Mouse (Mus musculus): ENCODE data around the gene Bahd1.

Bahd1 gene

DNA sequence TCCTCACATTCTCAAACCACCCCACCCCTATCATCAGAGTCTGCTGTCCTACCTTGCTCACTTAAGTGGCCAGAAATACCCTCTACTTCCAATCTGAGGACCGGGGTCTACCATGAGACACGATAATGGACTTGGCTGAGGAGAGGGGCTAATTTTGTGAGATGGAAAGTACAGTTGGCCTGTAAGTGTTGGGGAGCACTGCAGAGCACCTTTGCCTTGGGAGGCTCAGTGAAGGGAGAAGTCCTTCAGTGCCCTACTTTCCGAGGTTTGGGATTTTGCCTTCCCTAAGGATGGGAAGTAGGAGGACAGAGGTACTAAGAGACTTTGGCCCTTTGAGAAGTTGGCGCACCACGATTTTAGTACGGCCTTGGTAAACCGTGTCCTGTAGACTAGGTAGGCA, 871 bp upstream of the Bahd1 start:
- no peak for DNase-seq

DNA sequence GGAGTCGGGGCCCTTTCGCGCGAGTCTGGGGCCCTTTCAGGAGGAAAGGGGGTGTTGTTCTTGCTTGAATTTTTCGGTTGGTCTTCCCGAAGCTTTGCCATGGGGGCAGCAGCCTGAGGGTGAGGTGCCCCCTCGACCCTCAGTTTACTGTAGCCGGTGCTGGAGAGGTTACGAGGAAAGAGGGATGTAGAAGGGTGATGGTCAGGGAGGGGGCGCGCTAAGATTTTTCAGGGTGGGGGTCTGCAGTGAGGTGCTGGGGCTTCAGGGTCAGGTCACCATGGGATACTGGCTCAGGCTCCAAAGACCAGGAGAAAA, 606 bp downstream of the Bahd1 start:
- DNase-seq, result no peak

DNA sequence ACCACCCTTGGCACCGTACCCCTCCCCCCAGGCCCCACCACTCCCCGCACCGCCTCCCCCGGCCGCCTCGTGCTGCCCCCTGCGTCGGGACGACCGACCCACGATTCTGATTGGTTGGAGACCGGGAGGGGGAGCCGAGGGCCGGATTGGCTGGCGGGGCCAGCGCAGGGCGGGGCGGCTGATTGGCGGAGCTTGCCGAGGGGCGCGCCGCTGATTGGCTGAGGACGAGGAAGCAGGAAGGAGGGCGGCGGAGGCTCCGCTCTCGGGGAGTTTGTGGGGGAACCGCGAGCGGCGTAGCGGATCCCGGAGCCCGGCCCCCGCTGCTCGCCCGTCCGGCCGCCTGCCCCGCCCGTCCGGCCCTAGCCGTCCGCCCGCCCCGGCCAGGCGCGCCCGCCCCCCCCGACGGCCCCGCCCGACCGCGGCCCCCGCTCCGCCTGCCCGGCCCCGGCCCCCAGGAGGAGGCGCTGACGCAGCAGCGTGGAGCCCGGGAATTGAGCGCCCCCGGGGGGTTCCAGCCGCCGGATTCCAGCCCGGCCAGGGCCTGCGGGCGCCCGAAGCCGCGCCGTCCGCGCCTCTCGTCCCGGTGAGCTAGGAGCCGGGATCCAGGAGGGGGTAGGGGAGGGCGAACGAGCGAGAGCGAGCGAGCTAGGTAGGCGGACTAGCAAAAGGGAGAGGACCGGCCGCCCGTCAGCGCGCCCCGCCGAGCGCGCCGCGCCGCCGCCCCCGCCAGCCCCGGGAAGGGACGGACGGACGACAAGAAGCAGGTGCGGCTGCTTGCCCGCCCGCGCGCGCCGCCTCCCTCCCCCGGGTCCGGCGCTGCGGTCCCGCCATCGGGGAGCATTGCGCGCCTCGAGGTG, 1.2 kb downstream of the Bahd1 start:
- DNase-seq, result peak; percentile 98

DNA sequence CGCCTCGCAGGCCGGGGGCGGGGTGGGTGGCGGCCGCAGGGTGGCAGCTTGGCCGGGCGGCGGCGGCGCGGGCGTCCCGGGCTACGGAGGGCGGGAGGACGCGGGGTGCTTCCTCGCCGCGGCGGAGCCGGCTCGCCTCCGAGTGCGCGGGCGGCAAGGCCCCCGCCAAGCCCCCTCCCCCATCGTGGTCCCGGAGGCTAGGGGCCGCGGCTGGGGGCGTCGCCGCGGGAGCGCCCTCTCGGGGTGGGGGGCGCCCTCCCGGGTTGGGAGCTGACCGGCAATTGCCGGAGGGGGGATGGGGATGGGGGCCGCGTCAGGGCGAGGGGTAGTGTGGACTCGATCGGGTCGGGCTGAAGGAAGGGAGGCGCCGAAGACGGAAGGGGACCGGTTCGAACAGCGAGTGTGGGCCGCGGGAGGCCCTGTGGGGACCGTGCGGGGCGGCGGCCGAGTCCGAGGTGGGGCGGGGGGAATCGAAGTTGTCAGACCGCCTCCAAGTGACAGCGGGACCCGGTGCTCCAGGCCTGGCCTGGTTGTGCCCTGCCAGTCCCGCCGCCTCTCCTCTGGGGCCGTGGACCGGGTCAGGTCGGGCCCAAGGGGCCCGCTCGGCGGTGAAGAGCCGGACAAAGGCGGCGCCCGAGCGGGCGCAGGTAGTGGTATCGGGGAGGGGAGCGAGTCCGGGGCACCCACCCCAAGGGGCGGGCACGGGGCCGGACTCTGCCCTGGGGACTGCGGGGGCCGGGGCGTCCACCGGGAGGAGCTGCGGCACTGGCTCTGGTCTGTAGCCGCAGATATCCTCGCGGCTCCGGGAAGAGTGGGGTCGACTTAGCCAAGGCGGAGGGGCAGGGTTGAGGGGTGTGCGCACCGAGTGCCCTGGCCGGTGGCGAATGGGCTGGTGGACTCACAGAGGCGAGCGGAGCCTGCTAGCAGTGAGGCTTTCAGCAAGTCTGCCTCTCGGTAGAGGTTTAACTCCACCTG, 2.2 kb downstream of the Bahd1 start:
- DNase-seq, result peak; percentile 55 to 61

DNA sequence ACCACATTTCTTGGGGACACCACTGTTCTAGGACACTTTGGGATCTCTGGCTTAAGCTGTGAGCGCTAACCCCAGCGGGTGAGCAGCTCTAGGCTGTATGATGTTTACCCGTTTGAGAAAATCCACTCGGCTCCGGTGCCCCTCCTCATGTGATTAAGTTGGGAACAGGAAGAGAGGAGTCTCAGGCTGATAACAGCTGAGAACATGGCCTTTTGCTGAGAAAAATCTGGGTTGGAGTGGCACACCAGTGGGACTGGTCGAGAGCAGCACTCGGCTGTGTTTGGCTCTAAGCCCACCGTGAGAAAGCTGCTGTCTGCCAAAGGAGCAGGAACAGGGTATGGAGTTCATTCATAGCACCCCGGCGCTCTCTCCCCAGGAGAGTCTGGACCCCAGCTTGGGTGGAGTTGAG, 3.2 kb downstream of the Bahd1 start:
- peak; percentile 67 to 72 for DNase-seq

DNA sequence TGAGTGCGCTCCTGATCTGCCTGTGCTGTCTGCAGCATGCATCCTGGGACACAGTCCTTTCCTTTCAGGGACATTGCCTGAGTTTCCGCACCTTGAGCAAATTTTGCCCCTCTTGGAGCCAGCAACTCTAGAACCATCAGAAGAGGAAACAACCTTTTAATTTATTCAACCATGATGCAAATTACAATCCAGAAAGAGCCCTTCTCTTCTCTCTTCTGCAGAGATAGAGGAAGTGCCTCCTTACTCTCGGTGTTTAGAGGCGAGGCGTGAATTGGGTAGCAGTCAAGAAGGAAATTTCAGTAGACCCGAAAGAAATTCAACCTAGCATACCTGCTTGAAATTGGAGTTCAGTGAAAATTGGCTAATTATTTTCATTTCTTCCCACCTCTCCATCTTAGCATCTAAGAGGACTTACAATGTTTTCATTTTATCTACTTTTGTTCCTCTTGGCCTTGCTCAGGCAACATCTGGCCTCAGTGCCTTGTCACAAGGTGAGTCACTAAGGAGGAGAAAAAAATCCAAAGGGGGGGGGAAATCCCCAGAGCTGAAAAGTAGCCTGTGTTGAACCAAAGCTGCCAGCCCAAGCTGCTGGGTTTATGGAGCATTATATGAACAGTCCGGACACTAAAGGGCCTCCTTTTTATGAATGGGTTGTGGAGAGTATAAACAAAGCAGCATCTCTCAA, 5.4 kb downstream of the Bahd1 start:
- no peak for DNase-seq

DNA sequence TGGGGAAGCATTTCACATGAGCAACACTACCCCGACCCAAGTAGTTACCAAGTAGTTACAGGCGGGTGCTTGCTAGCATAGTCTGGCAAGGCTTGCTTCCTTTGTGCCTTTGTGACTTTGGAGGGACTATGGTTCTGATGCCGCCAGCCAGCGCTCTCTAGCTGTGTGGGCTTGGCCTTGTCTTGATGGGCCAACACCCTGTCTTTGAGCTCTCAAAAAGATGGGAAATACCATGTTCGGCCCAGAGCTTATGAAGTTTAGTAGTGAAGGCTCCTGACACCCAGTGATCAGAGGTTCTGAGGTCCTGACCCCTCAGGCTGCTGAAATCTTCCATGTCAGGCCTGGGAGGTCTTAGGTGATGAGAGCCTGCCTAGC, 5.9 kb downstream of the Bahd1 start:
- DNase-seq, result no peak

DNA sequence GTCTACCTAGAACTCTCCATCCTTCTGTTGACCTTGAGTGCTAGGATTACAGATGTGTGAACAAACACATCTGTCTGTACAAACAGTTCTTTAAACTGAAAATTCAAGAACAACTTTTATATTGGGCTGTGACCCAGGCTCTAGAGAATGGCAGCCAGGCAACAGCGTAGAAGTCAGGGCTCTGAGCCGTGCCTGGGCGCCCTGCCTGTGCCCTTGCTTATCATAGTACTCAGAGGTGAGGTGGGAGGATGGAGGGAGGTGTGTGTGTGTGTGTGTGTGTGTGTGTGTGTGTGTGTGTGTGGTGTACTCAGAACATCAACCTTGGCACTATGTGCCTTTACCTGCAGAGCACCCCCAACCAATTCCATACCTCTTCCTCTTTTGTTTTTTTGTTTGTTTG, 7.6 kb downstream of the Bahd1 start:
- DNase-seq, result no peak

DNA sequence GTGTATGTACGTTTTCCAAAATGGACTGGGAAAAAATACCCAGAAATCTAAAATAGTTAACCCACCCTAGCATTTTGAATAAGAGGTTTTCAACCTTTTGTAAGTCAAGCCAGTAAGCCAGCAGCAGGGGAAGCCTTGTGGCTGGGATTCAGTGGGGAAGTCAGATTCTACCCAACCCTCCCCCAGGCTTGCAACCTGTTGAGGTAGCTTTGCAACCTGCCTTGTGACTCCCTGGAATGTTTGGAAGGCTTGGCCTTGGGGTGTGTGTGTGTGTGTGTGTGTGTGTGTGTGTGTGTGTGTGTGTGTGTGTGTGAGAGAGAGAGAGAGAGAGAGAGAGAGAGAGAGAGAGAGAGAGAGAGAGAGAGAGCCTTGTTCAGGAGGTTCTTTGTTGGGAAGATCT, 9.0 kb downstream of the Bahd1 start:
- no peak for DNase-seq

DNA sequence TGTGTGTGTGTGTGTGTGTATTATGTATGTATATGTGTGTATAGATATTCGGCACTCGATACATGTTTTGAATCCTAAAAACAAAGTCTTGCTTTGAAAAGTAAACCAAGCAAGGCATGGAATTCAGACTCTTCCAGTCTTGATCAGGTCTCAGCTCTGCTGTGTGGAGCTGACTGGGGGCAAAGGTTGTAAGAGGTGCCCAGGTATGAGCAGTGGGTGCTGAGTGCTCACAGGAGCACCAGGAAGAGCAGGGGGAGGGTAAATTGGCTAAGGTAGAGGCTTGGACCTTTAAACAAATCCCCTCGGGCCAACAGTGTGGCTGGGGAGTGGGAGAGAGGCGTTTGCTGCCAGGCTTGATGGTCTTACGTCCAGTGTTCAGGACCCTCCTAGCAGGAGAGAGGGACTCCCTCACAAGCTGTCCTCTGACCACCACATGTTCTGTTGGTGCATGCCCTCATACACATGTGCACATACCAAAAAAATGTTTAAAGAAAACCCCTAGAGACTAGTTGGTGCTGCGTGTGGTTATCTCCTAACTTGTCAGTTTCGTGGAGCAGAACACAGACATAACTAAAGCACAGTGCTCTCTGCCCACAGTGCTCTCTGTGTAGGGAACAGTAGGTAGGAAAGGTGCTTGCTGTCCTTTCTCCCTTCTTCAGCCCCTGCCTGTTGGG, 10.6 kb downstream of the Bahd1 start:
- no peak for DNase-seq

DNA sequence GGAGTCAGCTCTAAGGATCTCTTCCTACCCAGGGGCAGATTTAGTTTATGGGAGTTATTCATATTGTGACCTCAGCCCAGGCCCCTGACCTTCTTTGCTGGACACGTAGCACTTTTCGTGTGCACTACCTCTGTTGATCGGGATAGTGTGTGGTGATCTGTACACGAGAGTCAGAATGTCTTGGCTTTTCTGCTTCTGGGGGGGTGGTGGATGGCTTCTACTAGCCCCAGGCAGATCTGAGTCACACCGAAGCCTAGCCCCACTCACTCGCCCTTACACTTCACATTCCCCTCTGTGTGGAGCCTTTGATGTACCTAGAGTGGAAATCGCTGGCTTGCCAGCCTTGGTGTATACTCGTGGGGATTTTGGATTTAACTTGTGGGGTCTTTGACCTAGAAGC, 12.5 kb downstream of the Bahd1 start:
- DNase-seq, result no peak

DNA sequence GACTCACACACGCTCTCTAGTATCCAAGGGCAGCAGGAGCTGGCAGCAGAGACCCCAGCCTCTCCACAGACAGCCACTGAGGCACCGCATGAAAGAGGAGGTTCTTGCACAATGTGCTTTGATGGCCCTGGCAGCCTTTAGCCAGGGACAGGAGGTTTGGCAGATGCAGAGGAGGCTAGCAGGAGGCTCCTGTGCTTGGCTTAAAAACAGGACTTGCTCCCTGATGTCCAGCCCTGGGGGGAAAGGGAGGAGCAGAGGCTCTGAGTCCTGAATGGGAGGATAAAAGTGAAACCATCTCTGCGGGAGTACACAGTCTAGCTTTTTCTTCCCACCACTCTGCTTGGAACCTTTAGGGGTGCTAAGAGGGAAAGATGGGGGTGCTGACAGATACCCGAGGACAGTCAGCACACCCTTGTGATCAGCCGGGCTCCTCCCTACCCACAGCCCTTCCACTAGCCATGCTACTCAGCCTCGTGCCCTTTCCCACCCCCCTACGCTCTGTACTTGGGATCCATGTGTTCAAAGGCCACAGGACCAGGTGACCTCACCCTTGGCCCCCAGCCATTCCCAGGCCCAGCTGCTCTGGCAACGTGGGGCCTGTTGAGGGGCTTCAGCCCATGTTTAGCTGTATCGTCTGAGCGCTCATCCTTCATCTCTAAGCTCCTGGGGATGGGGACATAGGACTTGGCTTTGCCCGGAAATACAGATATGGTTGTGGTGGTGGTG, 13.5 kb downstream of the Bahd1 start:
- DNase-seq, result peak; percentile 59 to 66

DNA sequence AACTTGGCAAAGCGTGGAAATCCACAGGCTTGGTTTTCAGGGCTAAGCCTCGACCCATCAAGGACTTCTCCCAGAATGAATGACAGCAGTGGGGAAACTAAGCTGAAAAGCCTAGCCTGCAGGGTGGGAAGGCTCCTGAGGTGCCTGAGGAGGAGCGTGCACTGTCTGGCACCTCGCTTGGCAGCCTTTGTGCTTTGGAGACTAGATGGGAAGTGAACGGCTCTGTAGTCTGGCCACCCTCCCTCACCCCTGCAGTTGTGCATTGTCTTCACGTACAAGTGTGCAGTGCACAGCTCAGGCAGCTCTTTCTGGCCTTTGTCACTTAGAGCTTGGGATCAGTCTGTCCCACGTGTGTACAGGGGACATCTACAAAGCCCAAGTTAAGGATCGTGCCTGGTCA, 14.5 kb downstream of the Bahd1 start:
- DNase-seq, result no peak

DNA sequence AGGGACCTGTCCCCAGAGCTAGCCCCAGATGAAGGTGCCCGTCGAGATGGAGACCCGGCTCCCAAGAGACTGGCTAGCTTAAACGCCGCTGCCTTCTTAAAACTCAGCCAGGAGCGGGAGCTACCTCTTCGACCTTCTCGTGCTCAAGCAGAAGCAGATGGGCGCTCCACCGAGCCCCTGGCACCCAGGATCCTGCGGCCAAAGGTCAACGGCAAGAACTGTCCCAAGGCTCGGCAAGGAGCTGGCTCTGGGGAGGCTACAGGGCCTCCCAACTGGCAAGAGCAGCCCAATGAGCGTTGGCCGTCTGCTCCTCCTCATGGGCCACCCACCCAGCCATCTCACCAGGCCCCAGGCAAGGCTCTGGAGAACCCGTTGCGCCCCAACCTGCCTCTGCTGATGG, 16.3 kb downstream of the Bahd1 start:
- no peak for DNase-seq

DNA sequence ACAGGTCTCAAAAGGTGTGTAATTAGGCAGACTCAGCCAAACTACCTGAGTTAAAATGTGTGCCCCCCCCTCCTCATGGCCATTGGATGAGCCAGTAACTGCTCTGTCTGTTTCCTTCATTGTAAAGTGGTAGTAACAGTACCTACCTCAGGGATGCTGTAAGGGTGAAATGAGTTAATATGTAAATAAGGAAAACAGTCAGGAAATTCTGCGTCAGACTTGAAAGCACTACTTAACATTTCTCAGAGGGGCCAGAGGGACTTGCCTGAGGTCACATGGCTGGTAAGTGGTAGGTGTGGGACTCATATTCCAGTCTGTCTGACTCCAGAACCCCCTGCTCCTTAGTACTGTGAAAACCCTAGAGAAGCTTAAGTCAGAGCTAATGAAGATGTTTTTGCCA, 18.4 kb downstream of the Bahd1 start:
- no peak for DNase-seq

DNA sequence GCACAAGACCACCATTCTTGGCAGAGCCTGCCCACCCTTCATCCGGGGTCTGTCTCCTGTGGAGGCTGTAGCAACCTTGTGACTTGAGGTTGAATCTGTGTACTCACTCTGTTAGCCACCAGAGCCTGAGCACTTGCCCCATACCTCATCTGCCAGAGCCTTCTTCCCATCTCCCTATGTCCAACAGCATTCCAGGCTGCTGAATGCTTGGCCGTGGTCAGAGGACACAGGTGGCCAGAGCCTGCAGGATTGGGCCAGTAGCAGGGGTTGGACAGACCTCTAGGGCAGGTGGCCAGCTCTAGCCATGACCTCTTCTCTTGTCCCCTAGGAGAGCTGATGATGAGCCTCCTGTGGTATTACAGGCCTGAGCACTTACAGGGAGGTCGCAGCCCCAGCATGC, 20.3 kb downstream of the Bahd1 start:
- DNase-seq, result no peak

DNA sequence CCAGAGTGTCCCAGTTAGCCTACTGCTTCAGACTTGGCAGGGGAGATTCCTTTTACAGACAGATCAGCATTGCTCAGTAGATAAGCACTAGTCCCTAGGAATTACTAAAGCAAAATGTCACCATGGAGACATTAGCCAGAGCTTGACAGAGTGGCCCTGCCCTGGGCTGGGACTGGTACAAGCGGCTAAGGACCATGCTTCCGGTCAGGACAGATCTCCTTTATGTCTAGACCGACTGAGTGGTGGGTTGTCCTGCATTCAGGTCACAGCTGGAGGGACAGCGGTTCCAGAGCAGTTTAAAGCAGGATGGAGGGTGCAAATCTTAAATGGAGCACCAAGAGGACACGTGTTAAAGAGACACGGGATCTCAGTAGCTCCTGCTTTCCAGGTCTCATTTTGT, 25.8 kb downstream of the Bahd1 start:
- no peak for DNase-seq

DNA sequence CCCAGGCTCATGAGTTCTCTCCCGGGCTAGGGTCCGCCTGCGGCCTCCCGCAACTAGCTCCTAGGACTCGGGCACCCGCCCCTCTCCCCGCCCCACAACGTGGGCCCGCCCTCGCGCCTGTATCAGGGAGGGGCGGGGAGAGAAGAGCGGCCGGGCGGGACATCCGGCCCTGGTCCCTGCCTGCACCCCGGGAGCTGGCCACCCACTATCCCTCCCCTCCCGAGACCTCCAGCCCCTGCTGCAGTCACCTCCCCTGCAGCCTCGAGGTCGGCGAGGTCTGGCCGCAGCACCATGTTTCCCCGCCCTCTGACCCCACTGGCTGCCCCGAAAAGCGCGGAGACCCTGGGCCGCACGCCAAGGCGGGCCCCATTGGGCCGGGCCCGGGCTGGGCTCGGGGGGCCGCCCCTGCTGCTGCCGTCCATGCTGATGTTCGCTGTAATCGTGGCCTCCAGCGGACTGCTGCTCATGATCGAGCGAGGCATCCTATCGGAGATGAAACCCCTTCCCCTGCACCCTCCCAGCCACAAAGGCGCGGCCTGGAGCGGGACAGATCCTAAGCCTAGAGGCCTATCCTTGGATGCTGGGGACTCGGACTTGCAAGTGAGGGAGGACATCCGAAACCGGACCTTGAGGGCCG, 26.3 kb downstream of the Bahd1 start, which contains the start of gene Chst14:
Gene Chst14 (plus strand): TSS at position 136 of the 637 bp plus-strand sequence.
- peak; percentile 42 for DNase-seq

DNA sequence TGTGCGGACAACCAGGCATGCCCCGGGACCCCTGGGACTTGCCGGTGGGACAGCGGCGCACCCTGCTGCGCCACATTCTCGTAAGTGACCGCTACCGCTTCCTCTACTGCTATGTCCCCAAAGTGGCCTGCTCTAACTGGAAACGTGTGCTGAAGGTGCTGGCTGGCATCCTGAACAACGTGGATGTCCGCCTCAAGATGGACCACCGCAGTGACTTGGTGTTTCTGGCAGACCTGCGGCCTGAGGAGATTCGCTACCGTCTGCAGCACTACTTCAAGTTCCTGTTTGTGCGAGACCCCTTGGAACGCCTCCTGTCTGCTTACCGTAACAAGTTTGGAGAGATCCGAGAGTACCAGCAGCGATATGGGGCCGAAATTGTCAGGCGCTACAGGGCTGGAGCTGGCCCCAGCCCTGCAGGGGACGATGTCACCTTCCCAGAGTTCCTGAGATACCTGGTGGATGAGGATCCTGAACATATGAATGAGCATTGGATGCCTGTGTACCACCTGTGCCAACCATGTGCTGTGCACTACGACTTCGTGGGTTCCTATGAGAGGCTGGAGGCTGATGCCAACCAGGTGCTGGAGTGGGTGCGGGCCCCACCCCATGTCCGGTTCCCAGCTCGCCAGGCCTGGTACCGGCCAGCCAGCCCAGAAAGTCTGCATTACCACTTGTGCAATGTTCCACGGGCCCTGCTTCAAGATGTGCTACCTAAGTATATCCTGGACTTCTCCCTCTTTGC, 27.0 kb downstream of the Bahd1 start:
- DNase-seq, result no peak

DNA sequence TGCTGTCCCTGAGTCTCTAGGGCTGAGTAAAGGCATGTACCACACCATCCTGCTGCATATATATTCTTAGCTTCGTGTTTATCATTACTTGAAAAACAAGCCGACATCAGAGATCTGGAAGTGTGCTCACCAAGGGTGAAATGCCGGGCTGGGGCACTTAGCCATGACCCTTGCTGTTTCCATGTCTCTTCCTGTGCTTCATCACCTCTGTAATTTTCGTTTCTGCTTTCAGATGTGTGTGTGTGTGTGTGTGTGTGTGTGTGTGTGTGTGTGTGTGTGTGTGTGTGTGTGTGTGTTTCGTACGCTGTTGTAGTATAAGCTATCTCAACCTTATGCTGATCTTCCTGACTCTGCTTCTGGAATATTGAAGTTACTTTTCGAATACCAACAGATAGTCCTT, 41.2 kb downstream of the Bahd1 start:
- DNase-seq, result no peak

DNA sequence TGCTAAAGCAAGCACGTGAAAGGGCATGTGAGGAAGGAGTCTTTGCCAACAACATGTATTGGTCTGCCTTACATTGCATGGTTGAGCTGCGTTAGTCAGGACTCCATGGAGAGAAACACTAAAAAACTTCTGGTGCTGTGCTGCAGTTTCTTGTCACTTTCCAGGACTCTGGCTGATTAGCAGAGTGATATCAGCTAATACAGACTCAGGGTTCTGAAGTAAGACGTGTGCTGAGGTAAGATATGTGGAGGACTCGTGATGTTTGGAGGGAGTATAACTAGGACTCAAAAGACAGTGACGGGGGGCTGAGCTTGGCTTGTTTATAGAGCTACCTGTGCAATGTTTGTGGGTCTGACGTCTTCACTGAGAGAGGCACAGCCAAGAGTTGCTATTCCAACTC, 43.1 kb downstream of the Bahd1 start:
- no peak for DNase-seq
